Mouse (Mus musculus) lung, embryonic 15.5 days (tissue): ENCODE data around the gene Epha4. TPM values are rescaled to one million over a fixed set of nuclear protein-coding genes. Genes with fewer than 3 reads are reported as not detected.

Experiments used
- ATAC-seq: fragments of 200-750 bp; cut with Nextera tagmentation; 2 replicates; pipeline ENCODE4 v1.8.0; 2017; ENCODE audit warnings: moderate number of reproducible peaks, borderline replicate concordance; ENCODE audit not compliant: low FRiP score, low TSS enrichment; ENCODE audit errors: extremely low read depth
- H3K27ac ChIP-seq: fragments of 300-500 bp; sonication (generic); 2 replicates; pipeline ENCODE4 v1.5.1; 2015; ENCODE audit warnings: moderate library complexity, mild to moderate bottlenecking, inconsistent platforms
- H3K27me3 ChIP-seq: fragments of 300-500 bp; sonication (generic); 2 replicates; pipeline ENCODE4 v1.6.1; 2015; ENCODE audit warnings: inconsistent platforms
- H3K36me3 ChIP-seq: fragments of 300-500 bp; sonication (generic); 2 replicates; pipeline ENCODE4 v1.6.1; 2015; ENCODE audit warnings: inconsistent platforms
- H3K4me1 ChIP-seq: fragments of 300-500 bp; sonication (generic); 2 replicates; pipeline ENCODE4 v1.6.1; 2015; ENCODE audit warnings: inconsistent platforms
- H3K4me2 ChIP-seq: fragments of 300-500 bp; sonication (generic); 2 replicates; pipeline ENCODE4 v1.6.1; 2015; ENCODE audit warnings: inconsistent platforms, mild to moderate bottlenecking, moderate library complexity
- H3K4me3 ChIP-seq: fragments of 300-500 bp; sonication (generic); 2 replicates; pipeline ENCODE4 v1.5.1; 2015; ENCODE audit warnings: mild to moderate bottlenecking, inconsistent platforms
- H3K9ac ChIP-seq: fragments of 300-500 bp; sonication (generic); 2 replicates; pipeline ENCODE4 v1.6.1; 2015; ENCODE audit warnings: inconsistent platforms
- H3K9me3 ChIP-seq: fragments of 300-500 bp; sonication (generic); 2 replicates; pipeline ENCODE4 v1.6.1; 2016; ENCODE audit warnings: inconsistent platforms
- WGBS: fragments of 180-500 bp; shearing (Covaris S2); methylation state at CpG from one replicate; pipeline ENCODE4 v1.1.7; 2015; 5-methylcytosine and 5-hydroxymethylcytosine counted together
- polyA plus RNA-seq: library from polyadenylated mRNA; unstranded; fragments of >200 nt; fragmentation: Nextera tagmentation; extraction: Ambion mirVana; gene quantifications from 2 replicates; pipeline ENCODE4 v1.2.1, GENCODE M21; 2015

Epha4 gene
- polyA plus RNA-seq, 1 experiment from 2014 or later, result 16.9 TPM

- Histone ChIP-seq H3K9me3 (no peaks in the 10 kb centered on the region), H3K4me1 (no peaks in the 10 kb centered on the region), H3K27ac (no peak overlapping the region), H3K9ac (no peak overlapping the region), H3K36me3 (peaks cover 13% of the 10 kb centered on the region; the same call in 1 of the 2 replicates), H3K27me3 (no peaks in the 10 kb centered on the region), H3K4me2 (no peak overlapping the region), H3K4me3 (no peak overlapping the region)
- ATAC-seq, result no peak
- WGBS, result 84% methylated on average over 8 of the region's 8 CpGs
Measured at GRCm38 (mm10) chr1:77377550-77377980, 137.3 kb downstream of the Epha4 start.

- 69% methylated on average over 5 of the region's 5 CpGs for WGBS
- Histone ChIP-seq H3K4me3 (no peak overlapping the region), H3K4me2 (no peak overlapping the region), H3K4me1 (no peaks in the 10 kb centered on the region), H3K27ac (no peak overlapping the region), H3K36me3 (peaks cover 16% of the 10 kb centered on the region; the same call in 1 of the 2 replicates), H3K9ac (no peak overlapping the region), H3K27me3 (no peaks in the 10 kb centered on the region), H3K9me3 (no peaks in the 10 kb centered on the region)
- ATAC-seq, result no peak
Measured at GRCm38 (mm10) chr1:77374054-77374453, 140.8 kb downstream of the Epha4 start.

- ATAC-seq, result no peak
- Histone ChIP-seq H3K4me3 (no peak overlapping the region), H3K27me3 (no peaks in the 10 kb centered on the region), H3K4me1 (no peaks in the 10 kb centered on the region), H3K27ac (no peak overlapping the region), H3K9me3 (no peaks in the 10 kb centered on the region), H3K4me2 (no peak overlapping the region), H3K9ac (no peak overlapping the region), H3K36me3 (peaks cover 16% of the 10 kb centered on the region; the same call in 1 of the 2 replicates)
- 73% methylated on average over 7 of the region's 7 CpGs for WGBS
Measured at GRCm38 (mm10) chr1:77370921-77371320, 144.0 kb downstream of the Epha4 start.

GRCm38 (mm10) chr1:77369255-77369837 lies 145.5 kb downstream of the Epha4 start:
- no peak for ATAC-seq
- Histone ChIP-seq H3K36me3 (peaks cover 16% of the 10 kb centered on the region; the same call in 1 of the 2 replicates), H3K27me3 (no peaks in the 10 kb centered on the region), H3K4me1 (no peaks in the 10 kb centered on the region), H3K27ac (no peak overlapping the region), H3K9ac (no peak overlapping the region), H3K4me2 (no peak overlapping the region), H3K9me3 (no peaks in the 10 kb centered on the region), H3K4me3 (no peak overlapping the region)
- 75% methylated on average over 18 of the region's 18 CpGs for WGBS

GRCm38 (mm10) chr1:77365850-77366249 lies 149.0 kb downstream of the Epha4 start:
- H3K4me3 ChIP-seq, result no peak overlapping the region
- H3K4me1 ChIP-seq, result no peaks in the 10 kb centered on the region
- H3K27ac ChIP-seq, result no peak overlapping the region
- ATAC-seq, result no peak
- H3K36me3 ChIP-seq, result no peaks in the 10 kb centered on the region
- no peak overlapping the region for H3K9ac ChIP-seq
- no peaks in the 10 kb centered on the region for H3K27me3 ChIP-seq
- no peaks in the 10 kb centered on the region for H3K9me3 ChIP-seq
- WGBS, result 83% methylated on average over 3 of the region's 3 CpGs
- H3K4me2 ChIP-seq, result no peak overlapping the region

- Histone ChIP-seq H3K4me1 (no peaks in the 10 kb centered on the region), H3K27ac (no peak overlapping the region), H3K36me3 (no peaks in the 10 kb centered on the region), H3K4me3 (no peak overlapping the region), H3K9me3 (no peaks in the 10 kb centered on the region), H3K4me2 (no peak overlapping the region), H3K9ac (no peak overlapping the region), H3K27me3 (no peaks in the 10 kb centered on the region)
- ATAC-seq, result no peak
- 60% methylated on average over 3 of the region's 3 CpGs for WGBS
Measured at GRCm38 (mm10) chr1:77364596-77364995, 150.3 kb downstream of the Epha4 start.

GRCm38 (mm10) chr1:77363848-77364247 lies 151.0 kb downstream of the Epha4 start:
- Histone ChIP-seq H3K9me3 (no peaks in the 10 kb centered on the region), H3K9ac (no peak overlapping the region), H3K4me1 (no peaks in the 10 kb centered on the region), H3K36me3 (no peaks in the 10 kb centered on the region), H3K27me3 (no peaks in the 10 kb centered on the region), H3K4me3 (no peak overlapping the region), H3K27ac (no peak overlapping the region), H3K4me2 (no peak overlapping the region)
- 69% methylated on average over 1 of the region's 1 CpGs for WGBS
- ATAC-seq, result no peak

GRCm38 (mm10) chr1:77346459-77346858 lies 168.4 kb downstream of the Epha4 start:
- no peaks in the 10 kb centered on the region for H3K4me1 ChIP-seq
- 76% methylated on average over 4 of the region's 4 CpGs for WGBS

GRCm38 (mm10) chr1:77343792-77344191 lies 171.1 kb downstream of the Epha4 start:
- Histone ChIP-seq H3K9ac (no peak overlapping the region), H3K4me1 (no peaks in the 10 kb centered on the region), H3K4me3 (no peak overlapping the region), H3K4me2 (no peak overlapping the region), H3K36me3 (no peaks in the 10 kb centered on the region), H3K9me3 (no peaks in the 10 kb centered on the region), H3K27me3 (no peaks in the 10 kb centered on the region), H3K27ac (no peak overlapping the region)
- ATAC-seq, result no peak
- 74% methylated on average over 4 of the region's 4 CpGs for whole genome bisulfite sequencing

More at GRCm38 (mm10) chr1:77346459-77346858, 168.4 kb downstream of the Epha4 start:
- Histone ChIP-seq H3K9ac (no peak overlapping the region), H3K4me3 (no peak overlapping the region), H3K27me3 (no peaks in the 10 kb centered on the region), H3K4me2 (no peak overlapping the region), H3K9me3 (no peaks in the 10 kb centered on the region), H3K36me3 (no peaks in the 10 kb centered on the region), H3K27ac (no peak overlapping the region)
- no peak for ATAC-seq

- Histone ChIP-seq H3K27me3 (no peaks in the 10 kb centered on the region), H3K27ac (no peak overlapping the region), H3K9me3 (no peaks in the 10 kb centered on the region), H3K4me1 (no peaks in the 10 kb centered on the region), H3K4me2 (no peak overlapping the region), H3K9ac (no peak overlapping the region), H3K36me3 (no peaks in the 10 kb centered on the region), H3K4me3 (no peak overlapping the region)
- no peak for ATAC-seq
- WGBS, result 52% methylated on average over 5 of the region's 5 CpGs
Measured at GRCm38 (mm10) chr1:77339701-77340100, 175.2 kb downstream of the Epha4 start.

- no peaks in the 10 kb centered on the region for H3K36me3 ChIP-seq
- H3K4me3 ChIP-seq, result no peak overlapping the region
- no peak overlapping the region for H3K9ac ChIP-seq
- no peaks in the 10 kb centered on the region for H3K4me1 ChIP-seq
- no peak overlapping the region for H3K4me2 ChIP-seq
- WGBS, result 27% methylated on average over 6 of the region's 6 CpGs
- H3K27ac ChIP-seq, result no peak overlapping the region
- no peak for ATAC-seq
- no peaks in the 10 kb centered on the region for H3K9me3 ChIP-seq
- H3K27me3 ChIP-seq, result no peaks in the 10 kb centered on the region
Measured at GRCm38 (mm10) chr1:77338346-77338745, 176.5 kb downstream of the Epha4 start.

- 55% methylated on average over 7 of the region's 7 CpGs for WGBS
- H3K9me3 ChIP-seq, result no peaks in the 10 kb centered on the region
- H3K27ac ChIP-seq, result no peak overlapping the region
- no peak overlapping the region for H3K4me3 ChIP-seq
- H3K4me2 ChIP-seq, result no peak overlapping the region
- ATAC-seq, result no peak
- H3K4me1 ChIP-seq, result no peaks in the 10 kb centered on the region
- no peaks in the 10 kb centered on the region for H3K27me3 ChIP-seq
- H3K36me3 ChIP-seq, result no peaks in the 10 kb centered on the region
- no peak overlapping the region for H3K9ac ChIP-seq
Measured at GRCm38 (mm10) chr1:77336937-77337336, 178.0 kb downstream of the Epha4 start.
